Mouse (Mus musculus): Measurements from ENCODE around the gene Prkag2.

- TF ChIP-seq CTCF (IDR thresholded peaks at IDR 0.05; ENCODE audit: control insufficient read depth, insufficient read depth, low read length) (no peak), POLR2A (IDR thresholded peaks at IDR 0.05; ENCODE audit: borderline replicate concordance, control insufficient read depth, low read depth, low read length) (no peak)
Observed at GRCm38 (mm10) chr5:24999351-24999750, 101.1 kb downstream of the Prkag2 start.

Data from bone marrow, adult 2 months (tissue).